Mouse (Mus musculus): ENCODE data around the gene Nudt17. TPM values are rescaled to one million over a fixed set of nuclear protein-coding genes. Genes with fewer than 3 reads are reported as not detected.

The Nudt17 gene
- polyA plus RNA-seq, 1 experiment from 2014 or later, result 0.81 TPM

GRCm38 (mm10) chr3:96714286-96714685 lies 5.9 kb upstream of the Nudt17 start:
- 69% methylated on average over 5 of the region's 5 CpGs for WGBS (ENCODE audit: insufficient replicate concordance)
- Histone ChIP-seq H3K36me3 (ENCODE audit: control insufficient read depth, insufficient read depth) (peaks cover 31% of the 10 kb centered on the region), H3K4me3 (ENCODE audit: low read depth, low read length) (no peak overlapping the region), H3K4me2 (ENCODE audit: low read depth, low read length) (no peak overlapping the region), H3K4me1 (ENCODE audit: control insufficient read depth, low read depth, low read length) (no peaks in the 10 kb centered on the region), H3K9ac (ENCODE audit: low read depth, low read length) (no peak overlapping the region), H3K9me3 (replicated peaks; ENCODE audit: control insufficient read depth, low read length) (no peaks in the 10 kb centered on the region), H3K27me3 (ENCODE audit: control insufficient read depth, insufficient read depth, low read depth, low read length) (no peaks in the 10 kb centered on the region), H3K27ac (ENCODE audit: low read length) (no peak overlapping the region)
- no peak for ATAC-seq (ENCODE audit: low read depth)

- Histone ChIP-seq H3K4me2 (ENCODE audit: low read depth, low read length) (peak overlapping the region; percentile 79; the same call in 1 of the 2 replicates), H3K4me1 (ENCODE audit: control insufficient read depth, low read depth, low read length) (peaks cover 3% of the 10 kb centered on the region; the same call in 1 of the 2 replicates), H3K4me3 (ENCODE audit: low read depth, low read length) (no peak overlapping the region), H3K9ac (ENCODE audit: low read depth, low read length) (no peak overlapping the region), H3K36me3 (ENCODE audit: control insufficient read depth, insufficient read depth) (peaks cover 24% of the 10 kb centered on the region), H3K9me3 (replicated peaks; ENCODE audit: control insufficient read depth, low read length) (no peaks in the 10 kb centered on the region), H3K27me3 (ENCODE audit: control insufficient read depth, insufficient read depth, low read depth, low read length) (peaks cover 7% of the 10 kb centered on the region), H3K27ac (ENCODE audit: low read length) (no peak overlapping the region)
- no peak for ATAC-seq (ENCODE audit: low read depth)
- WGBS (ENCODE audit: insufficient replicate concordance), result 51% methylated on average over 2 of the region's 2 CpGs
These were observed 312 bp upstream of the Nudt17 start for GRCm38 (mm10) chr3:96708684-96709064.

GRCm38 (mm10) chr3:96706984-96707383 lies 1.4 kb downstream of the Nudt17 start:
- WGBS (ENCODE audit: insufficient replicate concordance), result 73% methylated on average over 7 of the region's 7 CpGs
- H3K9me3 ChIP-seq (replicated peaks; ENCODE audit: control insufficient read depth, low read length), result no peaks in the 10 kb centered on the region
- no peak overlapping the region for H3K27ac ChIP-seq (ENCODE audit: low read length)
- H3K4me2 ChIP-seq (ENCODE audit: low read depth, low read length), result no peak overlapping the region
- no peak overlapping the region for H3K4me3 ChIP-seq (ENCODE audit: low read depth, low read length)
- H3K36me3 ChIP-seq (ENCODE audit: control insufficient read depth, insufficient read depth), result peaks cover 14% of the 10 kb centered on the region
- H3K9ac ChIP-seq (ENCODE audit: low read depth, low read length), result no peak overlapping the region
- ATAC-seq (ENCODE audit: low read depth), result no peak
- H3K4me1 ChIP-seq (ENCODE audit: control insufficient read depth, low read depth, low read length), result peaks cover 3% of the 10 kb centered on the region; the same call in 1 of the 2 replicates
- peaks cover 7% of the 10 kb centered on the region for H3K27me3 ChIP-seq (ENCODE audit: control insufficient read depth, insufficient read depth, low read depth, low read length)

GRCm38 (mm10) chr3:96706217-96706616 lies 2.1 kb downstream of the Nudt17 start:
- H3K9me3 ChIP-seq (replicated peaks; ENCODE audit: control insufficient read depth, low read length), result no peaks in the 10 kb centered on the region
- no peak overlapping the region for H3K4me2 ChIP-seq (ENCODE audit: low read depth, low read length)
- no peak overlapping the region for H3K4me3 ChIP-seq (ENCODE audit: low read depth, low read length)
- peaks cover 13% of the 10 kb centered on the region for H3K36me3 ChIP-seq (ENCODE audit: control insufficient read depth, insufficient read depth)
- no peak for ATAC-seq (ENCODE audit: low read depth)
- H3K27ac ChIP-seq (ENCODE audit: low read length), result no peak overlapping the region
- 77% methylated on average over 11 of the region's 11 CpGs for whole genome bisulfite sequencing (ENCODE audit: insufficient replicate concordance)
- peaks cover 7% of the 10 kb centered on the region for H3K27me3 ChIP-seq (ENCODE audit: control insufficient read depth, insufficient read depth, low read depth, low read length)
- no peak overlapping the region for H3K9ac ChIP-seq (ENCODE audit: low read depth, low read length)
- H3K4me1 ChIP-seq (ENCODE audit: control insufficient read depth, low read depth, low read length), result peaks cover 3% of the 10 kb centered on the region; the same call in 1 of the 2 replicates

GRCm38 (mm10) chr3:96704778-96705177 lies 3.6 kb downstream of the Nudt17 start:
- ATAC-seq (ENCODE audit: low read depth), result no peak
- H3K9me3 ChIP-seq (replicated peaks; ENCODE audit: control insufficient read depth, low read length), result no peaks in the 10 kb centered on the region
- WGBS (ENCODE audit: insufficient replicate concordance), result 57% methylated on average over 11 of the region's 11 CpGs
- no peak overlapping the region for H3K4me2 ChIP-seq (ENCODE audit: low read depth, low read length)
- H3K9ac ChIP-seq (ENCODE audit: low read depth, low read length), result no peak overlapping the region
- no peak overlapping the region for H3K4me3 ChIP-seq (ENCODE audit: low read depth, low read length)
- no peaks in the 10 kb centered on the region; the same call in 1 of the 2 replicates for H3K36me3 ChIP-seq (ENCODE audit: control insufficient read depth, insufficient read depth)
- H3K27me3 ChIP-seq (ENCODE audit: control insufficient read depth, insufficient read depth, low read depth, low read length), result peaks cover 7% of the 10 kb centered on the region
- H3K4me1 ChIP-seq (ENCODE audit: control insufficient read depth, low read depth, low read length), result peaks cover 3% of the 10 kb centered on the region; the same call in 1 of the 2 replicates
- H3K27ac ChIP-seq (ENCODE audit: low read length), result no peak overlapping the region

- ATAC-seq (ENCODE audit: low read depth), result no peak
- H3K27ac ChIP-seq (ENCODE audit: low read length), result no peak overlapping the region
- H3K36me3 ChIP-seq (ENCODE audit: control insufficient read depth, insufficient read depth), result no peaks in the 10 kb centered on the region; the same call in 1 of the 2 replicates
- peaks cover 10% of the 10 kb centered on the region for H3K4me1 ChIP-seq (ENCODE audit: control insufficient read depth, low read depth, low read length)
- H3K4me2 ChIP-seq (ENCODE audit: low read depth, low read length), result no peak overlapping the region
- no peak overlapping the region for H3K4me3 ChIP-seq (ENCODE audit: low read depth, low read length)
- H3K27me3 ChIP-seq (ENCODE audit: control insufficient read depth, insufficient read depth, low read depth, low read length), result no peaks in the 10 kb centered on the region
- no peaks in the 10 kb centered on the region for H3K9me3 ChIP-seq (replicated peaks; ENCODE audit: control insufficient read depth, low read length)
- H3K9ac ChIP-seq (ENCODE audit: low read depth, low read length), result no peak overlapping the region
- 91% methylated on average over 4 of the region's 4 CpGs for WGBS (ENCODE audit: insufficient replicate concordance)
These were observed 7.4 kb downstream of the Nudt17 start for GRCm38 (mm10) chr3:96701003-96701402.

- Histone ChIP-seq H3K4me1 (ENCODE audit: control insufficient read depth, low read depth, low read length) (peaks cover 14% of the 10 kb centered on the region), H3K4me2 (ENCODE audit: low read depth, low read length) (no peak overlapping the region), H3K27ac (ENCODE audit: low read length) (no peak overlapping the region), H3K9me3 (replicated peaks; ENCODE audit: control insufficient read depth, low read length) (no peaks in the 10 kb centered on the region), H3K27me3 (ENCODE audit: control insufficient read depth, insufficient read depth, low read depth, low read length) (no peaks in the 10 kb centered on the region), H3K4me3 (ENCODE audit: low read depth, low read length) (no peak overlapping the region), H3K9ac (ENCODE audit: low read depth, low read length) (no peak overlapping the region), H3K36me3 (ENCODE audit: control insufficient read depth, insufficient read depth) (no peaks in the 10 kb centered on the region; the same call in 1 of the 2 replicates)
- ATAC-seq (ENCODE audit: low read depth), result no peak
- WGBS (ENCODE audit: insufficient replicate concordance), result 40% methylated on average over 7 of the region's 7 CpGs
These were observed 8.0 kb downstream of the Nudt17 start for GRCm38 (mm10) chr3:96700376-96700775.

- Histone ChIP-seq H3K4me3 (ENCODE audit: low read depth, low read length) (no peak overlapping the region), H3K36me3 (ENCODE audit: control insufficient read depth, insufficient read depth) (no peaks in the 10 kb centered on the region; the same call in 1 of the 2 replicates), H3K4me1 (ENCODE audit: control insufficient read depth, low read depth, low read length) (peaks cover 14% of the 10 kb centered on the region), H3K4me2 (ENCODE audit: low read depth, low read length) (no peak overlapping the region), H3K9ac (ENCODE audit: low read depth, low read length) (no peak overlapping the region), H3K27me3 (ENCODE audit: control insufficient read depth, insufficient read depth, low read depth, low read length) (no peaks in the 10 kb centered on the region), H3K27ac (ENCODE audit: low read length) (no peak overlapping the region), H3K9me3 (replicated peaks; ENCODE audit: control insufficient read depth, low read length) (no peaks in the 10 kb centered on the region)
- 73% methylated on average over 19 of the region's 19 CpGs for WGBS (ENCODE audit: insufficient replicate concordance)
- ATAC-seq (ENCODE audit: low read depth), result no peak
These were observed 9.2 kb downstream of the Nudt17 start for GRCm38 (mm10) chr3:96698993-96699690.
